Mouse (Mus musculus) liver (tissue): Measurements from ENCODE around the gene Snx9.

Experiments used
- DNase-seq: peaks from one replicate; pipeline ENCODE4 v3.0.0-alpha.2; 2020; ENCODE audit warnings: mixed read lengths

Snx9 gene

DNA sequence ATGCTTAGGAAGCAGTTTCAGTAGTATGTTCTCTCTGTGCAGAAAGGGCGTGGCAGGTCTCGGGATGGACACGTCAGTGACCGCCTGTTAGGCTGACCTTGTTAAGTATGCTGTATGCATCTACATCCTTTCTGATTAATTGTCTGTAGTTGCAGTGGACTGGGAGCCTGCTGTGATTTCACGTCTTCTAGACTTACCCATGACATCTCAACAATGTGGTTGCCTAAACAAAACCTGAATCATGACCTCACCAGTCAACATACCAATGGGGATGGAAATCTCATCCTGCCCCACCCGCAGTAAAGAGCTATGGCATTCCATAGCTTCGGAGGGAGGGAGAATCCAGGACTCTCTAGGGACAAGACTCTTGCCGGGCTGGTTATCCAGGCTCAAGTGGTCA, 5.0 kb downstream of the Snx9 start:
- DNase-seq, result no peak

DNA sequence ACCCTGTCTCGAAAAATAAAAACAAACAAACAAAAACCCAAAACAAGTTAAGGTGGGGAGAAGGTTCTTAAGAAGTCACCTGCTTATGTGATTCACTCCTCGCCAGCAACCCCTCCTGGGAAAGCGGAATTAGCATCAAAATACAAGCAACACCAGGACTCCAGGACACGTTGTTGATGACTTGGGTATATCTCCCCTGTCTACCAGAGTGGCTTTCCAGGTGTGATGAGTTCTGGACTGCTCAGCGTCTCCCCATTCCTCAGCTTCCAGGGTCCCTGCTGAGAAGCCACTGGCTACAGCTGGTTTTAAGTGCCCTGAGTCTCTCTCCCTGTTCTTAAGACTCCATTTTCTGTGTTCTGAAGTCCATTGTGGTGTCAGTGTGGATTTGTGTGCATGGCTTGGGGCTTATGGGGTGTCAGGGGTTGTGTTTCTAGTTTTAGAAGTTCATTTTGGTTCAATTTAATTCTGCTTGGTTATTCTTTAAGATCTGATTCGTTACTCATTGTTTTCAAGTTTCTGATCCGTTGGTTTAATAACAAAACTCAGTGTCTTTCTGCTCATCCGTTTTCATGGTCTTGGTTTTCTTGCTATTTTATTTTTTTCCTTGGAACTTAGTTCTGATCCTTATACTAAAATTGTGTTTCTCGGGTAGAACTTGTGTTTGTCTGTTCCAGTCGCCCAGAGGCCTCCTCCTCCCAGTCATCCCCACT, 7.7 kb downstream of the Snx9 start:
- no peak for DNase-seq

DNA sequence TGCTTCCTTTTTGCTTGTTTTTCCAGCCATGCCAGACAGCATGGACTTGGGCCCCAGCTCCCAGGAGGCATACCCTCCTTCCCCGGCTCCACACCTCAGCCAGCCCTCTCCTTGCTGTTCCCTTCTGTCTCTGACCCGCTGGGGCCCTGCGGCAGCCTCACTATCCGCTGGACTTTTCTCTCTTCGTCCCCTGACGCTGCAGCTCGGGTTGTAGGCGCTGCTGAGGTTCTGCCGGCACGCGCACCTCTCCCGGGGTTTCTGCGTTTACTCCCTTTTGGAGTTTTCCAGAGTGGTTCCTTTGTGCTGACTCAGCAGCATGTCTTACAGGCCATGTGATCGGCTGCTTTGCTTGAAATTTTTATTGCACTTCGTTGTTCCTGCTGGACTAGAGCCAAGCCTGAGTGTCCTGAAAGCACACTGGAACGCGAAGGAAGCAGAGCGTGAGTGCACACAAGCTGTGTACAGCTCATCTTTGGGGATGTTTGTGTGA, 8.3 kb downstream of the Snx9 start:
- peak; percentile 46 for DNase-seq

DNA sequence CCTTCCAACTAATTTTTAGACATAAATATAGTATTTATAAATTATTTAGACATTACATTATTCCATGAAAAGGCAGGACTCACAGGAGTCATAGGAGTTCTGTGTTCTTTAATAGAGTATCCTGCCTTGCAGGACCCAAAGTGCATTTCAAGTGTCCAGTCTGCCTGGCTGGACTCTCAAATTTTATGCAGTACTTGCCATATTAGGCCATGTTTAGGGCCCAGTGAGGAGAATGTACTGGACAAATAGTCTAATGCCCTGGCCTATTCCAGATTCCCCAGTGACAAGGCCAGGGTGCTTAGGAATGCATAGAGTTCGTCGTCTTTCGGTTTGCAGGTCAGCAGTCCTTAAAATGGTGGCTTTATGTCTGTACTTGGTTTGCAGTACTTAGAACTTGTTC, 8.9 kb downstream of the Snx9 start:
- DNase-seq, result no peak

DNA sequence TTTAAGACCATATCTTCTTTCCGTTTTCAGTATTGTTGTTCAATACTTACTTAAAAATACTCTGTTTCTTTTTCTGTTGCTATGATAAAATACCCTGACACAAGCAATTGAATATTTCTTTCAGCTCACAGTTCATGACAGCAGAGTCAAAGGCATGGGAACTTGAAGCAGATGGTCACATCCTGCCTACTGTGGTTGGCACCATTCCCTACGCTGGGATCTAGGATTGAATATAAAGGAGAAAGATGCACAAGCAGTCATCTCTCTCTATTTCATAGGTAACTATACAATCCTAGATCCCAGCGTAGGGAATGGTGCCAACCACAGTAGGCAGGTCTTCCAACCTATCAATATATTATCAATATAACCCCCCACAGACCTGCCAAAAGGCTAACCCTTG, 9.3 kb downstream of the Snx9 start:
- DNase-seq, result no peak

DNA sequence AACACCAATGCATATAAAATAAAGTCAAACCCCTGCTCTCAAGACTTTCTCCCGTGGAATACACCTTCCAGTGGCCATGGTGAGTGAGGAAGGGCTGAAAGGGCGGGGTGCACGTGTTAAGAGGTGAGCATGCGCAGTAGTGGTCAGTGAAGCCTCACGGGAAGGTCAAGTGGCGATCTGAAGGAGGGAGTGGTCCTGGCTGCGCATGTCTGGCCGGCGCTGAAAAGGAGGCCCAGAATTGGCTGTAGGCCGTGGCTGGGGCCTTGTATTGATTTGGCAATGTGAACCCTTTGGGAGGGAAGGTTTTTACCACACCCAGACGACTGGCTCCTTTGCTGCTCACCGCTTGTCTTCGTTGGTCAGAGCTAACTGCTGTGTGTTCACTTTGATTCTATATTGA, 12.8 kb downstream of the Snx9 start:
- no peak for DNase-seq

DNA sequence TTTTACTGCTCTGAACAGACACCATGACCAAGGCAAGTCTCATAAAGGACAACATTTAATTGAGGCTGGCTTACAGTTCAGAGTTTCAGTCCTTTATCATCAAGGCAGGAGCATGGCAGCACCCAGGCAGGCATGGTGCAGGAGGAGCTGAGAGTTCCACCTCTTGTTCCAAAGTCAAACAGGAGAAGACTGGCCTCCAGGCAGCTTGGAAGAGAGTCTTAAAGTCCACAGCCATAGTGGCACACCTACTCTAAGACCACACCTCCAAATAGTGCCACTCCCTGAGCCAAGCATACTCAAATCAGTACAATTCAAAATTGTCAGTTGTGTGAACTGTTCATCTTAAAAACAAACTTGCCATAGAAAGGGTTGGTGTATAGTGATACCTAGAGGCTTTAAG, 14.4 kb downstream of the Snx9 start:
- no peak for DNase-seq

DNA sequence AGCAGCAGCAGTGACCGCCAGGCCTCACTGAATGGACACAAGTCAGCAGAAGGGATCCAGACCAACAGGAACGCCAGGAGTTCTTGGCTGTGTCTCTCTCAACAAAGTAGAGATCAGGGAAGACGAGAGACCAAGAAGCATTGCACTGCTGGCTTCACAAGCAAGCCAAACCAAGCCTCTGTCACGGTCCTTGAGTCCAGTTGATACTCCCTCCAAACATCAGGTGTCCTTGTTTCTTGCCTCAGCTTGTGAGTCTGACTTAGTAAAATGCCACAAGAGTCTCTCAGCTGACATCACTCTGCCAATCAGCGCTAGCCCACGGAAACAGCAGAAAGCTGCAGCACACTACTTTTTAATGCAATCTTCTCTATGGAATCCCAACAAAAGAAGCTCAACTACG, 15.3 kb downstream of the Snx9 start:
- no peak for DNase-seq

DNA sequence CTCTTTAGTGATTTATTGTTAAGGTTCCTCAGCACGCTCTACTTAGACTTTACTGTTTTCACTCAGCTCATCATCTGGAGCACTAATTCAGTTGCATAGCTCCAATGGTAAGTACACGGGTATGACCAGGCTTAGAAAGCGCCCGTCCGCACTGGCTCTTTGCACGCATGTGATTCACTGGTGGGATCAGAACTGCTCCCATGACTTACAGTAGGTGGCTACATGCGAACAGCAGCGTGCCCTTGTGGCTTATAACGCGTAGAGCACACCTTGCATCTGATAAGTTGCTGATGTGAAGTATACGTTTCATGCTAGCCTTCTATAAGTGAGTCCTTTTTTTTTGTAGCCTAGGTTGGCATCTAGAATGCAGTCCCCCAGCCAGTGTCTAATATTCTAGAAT, 16.1 kb downstream of the Snx9 start:
- DNase-seq, result no peak

DNA sequence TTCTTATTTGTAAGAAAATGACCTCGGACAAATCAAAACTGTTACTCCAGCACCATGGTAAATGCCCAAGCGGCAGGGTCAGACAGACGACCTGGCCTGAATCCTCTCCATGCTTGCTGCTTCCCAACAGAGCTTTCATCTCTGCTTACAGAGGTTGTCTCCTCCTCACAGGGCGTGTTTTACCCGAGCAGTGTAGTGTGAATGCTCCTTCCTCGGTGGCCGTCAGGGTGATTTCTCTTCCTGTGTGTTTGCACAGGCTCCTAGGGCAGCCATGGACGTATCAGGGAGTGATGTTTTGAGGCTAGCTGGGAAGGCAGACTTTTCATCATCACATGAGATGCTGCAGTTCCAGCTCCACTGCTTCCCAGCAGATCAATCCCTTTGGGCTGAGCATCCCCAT, 17.1 kb downstream of the Snx9 start:
- DNase-seq, result no peak

DNA sequence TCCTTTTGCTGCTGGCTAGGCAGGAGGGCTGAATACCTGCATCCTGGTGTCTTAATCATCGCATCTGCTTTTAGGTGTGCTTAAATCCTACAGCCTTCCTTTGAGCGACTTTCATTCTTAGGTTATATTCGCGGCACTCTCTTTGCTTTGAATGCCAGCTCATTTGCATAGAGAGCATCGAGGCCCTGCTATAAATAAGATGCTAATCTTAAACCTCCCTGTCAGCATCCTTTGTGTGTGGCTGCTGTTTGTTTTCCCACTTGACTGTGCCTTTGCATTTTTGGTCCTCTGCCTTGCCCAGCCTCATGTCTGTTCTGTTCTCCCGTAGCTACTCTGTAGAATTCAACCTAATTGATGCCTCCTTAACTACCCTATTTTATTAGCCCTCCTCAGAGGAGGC, 21.2 kb downstream of the Snx9 start:
- DNase-seq, result no peak

DNA sequence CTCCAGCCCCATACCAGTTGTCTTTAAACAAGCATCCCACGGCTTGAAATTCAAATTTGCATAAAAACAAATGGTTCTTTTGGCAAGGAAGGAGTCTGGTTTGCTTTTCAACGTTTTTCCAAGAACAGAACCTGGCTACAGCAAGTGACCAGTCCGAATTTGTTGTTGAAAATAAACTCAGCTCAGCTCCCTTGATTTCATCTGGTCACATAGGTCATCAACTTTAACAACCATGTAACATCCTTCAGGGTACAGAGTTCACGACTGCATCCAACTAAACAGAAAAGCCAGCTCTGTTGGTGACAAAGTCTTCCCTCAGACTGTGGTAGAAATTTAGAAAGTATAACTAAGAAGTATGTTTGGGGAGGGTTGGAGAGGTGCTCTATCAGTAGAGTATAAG, 21.7 kb downstream of the Snx9 start:
- no peak for DNase-seq

DNA sequence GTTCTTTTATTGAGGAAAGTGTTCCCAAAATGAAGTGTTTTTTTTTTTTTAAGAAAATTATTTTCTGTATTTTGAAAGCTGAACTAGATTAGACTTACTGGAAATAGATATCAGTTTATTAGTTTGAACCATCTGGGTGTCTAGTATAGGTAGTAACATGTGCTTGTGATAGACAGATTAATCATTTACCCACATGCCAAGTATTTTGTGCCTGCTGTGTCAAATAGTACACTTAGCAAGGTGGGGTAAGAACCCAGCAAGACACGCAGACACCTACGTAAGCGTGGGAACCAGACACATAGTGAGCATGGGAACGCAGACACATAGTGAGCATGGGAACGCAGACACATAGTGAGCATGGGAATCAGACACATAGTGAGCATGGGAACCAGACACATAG, 22.6 kb downstream of the Snx9 start:
- DNase-seq, result no peak

DNA sequence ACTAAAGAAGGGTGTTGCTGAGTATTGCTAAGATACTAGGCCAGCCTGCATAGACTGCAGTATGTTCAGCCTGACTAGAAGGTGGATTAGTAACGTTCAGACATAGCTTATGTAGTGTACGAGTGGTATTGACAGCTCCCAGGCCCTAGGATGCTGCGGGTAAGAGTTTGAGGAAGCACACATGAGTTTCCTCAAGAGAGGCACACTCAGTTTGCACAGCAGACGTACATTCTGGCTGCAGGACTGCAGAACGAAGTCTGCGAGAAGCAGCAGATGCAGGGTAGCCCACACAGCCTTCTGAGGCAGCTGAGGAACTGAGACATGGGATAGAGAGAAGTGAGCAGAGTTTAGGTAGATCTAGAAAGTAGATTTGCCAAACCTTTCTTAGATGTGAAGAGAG, 26.3 kb downstream of the Snx9 start:
- no peak for DNase-seq

DNA sequence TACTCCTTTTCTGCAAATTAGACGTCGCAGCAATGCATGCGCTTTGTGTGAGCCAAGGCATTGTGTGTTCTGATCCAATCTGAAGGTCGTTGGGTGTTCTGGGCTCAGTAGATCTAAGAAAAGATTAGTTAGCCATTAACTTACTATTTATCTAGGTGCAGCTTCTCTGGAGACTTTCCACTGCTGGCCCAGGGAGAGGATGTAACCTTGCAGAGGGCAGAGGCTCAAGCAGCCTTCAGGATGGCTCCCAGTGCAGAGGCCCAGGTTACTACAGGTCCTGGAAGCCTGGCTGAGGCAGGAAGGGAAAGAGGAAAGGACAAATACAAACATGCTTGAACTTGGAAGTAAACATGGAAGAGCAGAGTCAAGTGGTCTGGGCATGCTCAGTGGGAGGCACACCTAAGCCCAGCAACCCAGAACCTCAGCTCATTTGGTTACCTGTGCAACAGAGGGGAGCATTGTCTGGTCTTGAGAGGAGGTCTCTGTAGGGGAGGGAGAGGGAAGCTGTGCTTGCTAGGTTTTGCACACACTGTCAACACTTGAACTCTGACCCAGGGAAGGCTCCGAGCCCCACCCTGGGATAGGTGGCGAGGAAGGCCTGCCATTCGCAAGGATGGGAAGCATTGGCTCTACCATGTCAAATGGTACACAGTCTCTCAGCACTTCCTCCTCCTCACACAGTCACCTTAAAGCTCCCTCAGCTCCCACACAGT, 27.3 kb downstream of the Snx9 start:
- DNase-seq, result no peak

DNA sequence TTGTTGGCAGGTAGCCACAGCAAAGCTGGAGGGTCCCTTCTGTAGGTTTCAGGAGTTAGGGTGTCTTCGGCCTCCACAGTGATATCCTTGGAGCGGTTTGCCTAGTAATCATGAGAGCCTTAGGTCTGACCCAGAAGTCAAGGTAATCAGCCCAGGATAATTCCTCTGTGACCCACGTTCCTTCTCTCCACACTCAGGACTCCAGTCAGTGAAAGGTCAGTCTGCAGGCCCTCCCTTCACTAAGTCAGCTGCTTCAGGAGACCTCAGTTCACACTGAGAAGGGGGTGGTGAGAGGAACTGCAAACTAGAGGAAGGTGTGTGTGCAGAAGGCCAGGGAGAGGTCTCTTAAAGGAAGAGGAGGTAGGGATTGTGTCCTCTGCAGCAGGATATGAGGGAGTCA, 28.3 kb downstream of the Snx9 start:
- no peak for DNase-seq

DNA sequence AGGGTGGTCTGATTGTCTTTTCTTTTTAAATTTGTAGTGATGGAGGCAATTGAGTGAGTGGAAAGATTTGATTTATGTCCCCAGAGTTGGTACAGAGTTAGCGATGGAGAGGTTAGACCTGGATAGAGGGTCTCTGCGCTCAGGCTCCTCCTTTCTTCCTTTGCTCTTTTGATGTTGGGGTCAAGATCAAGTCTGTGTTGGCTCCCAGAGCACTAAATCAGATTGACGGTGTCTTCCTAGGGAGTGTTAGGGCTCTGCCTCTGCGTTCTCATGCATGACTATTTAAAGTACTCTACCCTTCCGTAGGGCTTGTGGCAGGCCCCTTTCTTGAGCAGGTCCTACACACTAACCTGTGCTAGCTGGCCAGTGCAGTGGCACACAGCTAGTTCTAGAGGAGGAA, 28.9 kb downstream of the Snx9 start:
- DNase-seq, result no peak

DNA sequence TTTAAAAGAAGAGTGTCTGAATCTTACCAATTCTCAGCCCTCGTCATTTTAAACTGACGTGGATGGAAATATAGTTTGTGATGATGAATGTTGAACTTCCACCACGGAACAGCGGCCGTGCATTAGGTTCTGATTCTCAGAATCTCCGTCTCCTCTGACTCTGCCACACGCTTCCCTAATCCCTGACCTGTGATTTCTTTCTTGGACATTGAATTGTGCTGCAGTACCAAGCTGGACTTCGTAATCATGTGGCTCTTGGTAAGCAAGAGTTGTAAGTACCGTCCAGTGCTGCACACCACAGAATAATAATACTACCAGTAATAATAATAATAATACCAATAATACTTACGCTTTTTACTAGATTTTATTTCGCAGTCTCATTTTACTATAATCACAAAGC, 29.6 kb downstream of the Snx9 start:
- no peak for DNase-seq

DNA sequence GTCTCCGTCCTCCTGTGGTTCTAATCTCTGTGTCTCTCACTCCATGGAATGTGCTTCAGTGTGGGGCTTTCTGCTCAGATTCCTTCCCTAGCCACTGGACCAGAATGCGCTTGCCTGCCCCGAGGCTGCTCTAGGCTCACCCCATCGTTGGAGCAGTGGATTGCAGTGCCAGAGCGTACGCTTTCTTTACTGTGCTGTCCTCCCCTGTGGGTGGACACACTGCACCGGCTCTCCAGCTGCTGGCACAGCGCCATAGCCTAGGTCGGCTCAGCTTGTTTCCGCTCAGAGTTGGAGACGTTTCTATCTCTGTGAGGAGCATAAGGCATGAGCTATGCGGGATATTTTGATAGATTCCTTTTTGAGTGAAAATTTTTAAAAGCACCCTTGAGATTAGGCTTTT, 31.4 kb downstream of the Snx9 start:
- peak; percentile 55 for DNase-seq

DNA sequence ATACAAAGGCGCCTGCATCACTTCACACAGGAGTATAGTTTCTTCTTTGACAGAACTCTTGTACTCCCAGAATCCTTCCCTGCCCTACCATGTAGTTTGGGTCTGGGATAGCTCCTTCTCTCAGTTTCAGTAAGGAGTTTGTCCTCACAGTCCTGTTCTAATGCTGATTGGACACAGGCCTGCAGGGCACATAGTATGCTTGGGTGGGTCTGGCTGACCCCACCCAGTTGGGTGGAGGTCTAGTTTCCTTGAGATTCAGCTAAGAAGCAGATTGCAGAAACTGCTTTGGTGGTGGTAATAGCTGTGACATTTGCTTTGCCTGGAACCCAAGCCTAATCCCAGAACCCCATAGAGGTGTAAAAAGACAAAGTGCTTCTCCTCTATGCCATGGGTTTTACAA, 33.4 kb downstream of the Snx9 start:
- DNase-seq, result no peak

DNA sequence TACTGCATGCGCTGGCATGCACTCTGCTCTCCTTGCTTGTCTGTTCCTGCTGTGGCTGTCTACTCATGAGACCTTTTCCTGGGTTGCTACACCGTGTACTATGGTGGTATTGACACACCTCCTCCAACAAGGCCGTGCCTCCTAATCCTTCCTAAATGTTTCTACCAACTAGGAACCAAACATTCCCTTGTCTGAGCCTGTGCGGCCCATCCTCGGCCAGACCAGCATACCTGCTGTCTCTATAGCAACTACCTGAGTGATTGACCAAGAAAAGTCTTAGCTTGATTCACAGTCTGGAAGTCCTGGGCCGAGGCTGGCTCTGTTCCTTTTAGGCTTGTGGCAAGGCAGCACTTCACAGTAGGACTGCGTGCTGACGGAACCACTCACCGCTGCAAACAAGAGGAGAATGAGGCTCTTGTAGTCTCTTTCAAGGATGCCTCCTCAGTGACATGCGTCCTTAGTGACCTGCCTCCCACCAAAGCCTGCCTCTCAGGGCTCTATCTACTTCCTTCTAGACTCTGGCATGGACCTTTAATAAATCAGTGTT, 36.6 kb downstream of the Snx9 start:
- no peak for DNase-seq

DNA sequence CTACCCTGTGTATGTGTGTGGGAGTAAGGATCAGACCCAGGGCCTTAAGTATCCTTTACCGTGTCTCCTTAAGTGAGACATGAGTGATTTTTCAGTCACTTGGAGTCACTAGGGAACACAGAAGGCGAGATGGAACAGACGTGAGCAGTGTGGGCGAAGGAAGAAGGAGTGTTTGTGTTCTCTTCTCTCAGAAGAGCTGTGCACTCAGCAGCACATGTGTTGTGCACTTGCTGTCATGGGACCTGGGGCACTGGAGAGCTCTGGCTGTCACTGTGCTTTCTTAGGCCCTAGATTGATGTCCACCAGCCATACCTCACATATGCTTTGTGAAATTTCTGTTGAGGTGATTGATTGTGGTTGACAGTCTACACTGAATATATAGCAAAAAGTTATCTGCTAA, 37.7 kb downstream of the Snx9 start:
- no peak for DNase-seq

DNA sequence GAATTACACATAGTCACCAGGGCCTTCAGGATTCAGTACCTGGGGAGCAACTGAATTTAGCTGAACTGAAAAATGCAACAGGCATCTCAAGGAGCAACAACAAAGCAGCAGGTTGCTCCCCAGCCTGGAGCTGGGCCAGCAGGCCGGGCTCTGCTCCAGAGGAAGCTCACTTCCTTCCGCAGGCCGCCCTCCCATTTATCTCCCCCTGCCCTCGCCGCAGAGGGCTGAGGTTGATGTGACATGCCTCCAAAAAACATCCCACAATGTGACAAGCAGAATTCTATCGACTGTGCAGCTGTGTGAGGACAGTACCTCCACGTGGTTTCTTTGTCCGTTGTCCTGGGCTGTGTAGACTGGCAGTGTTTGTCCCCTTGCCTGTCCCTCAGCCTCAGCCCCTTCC, 44.3 kb downstream of the Snx9 start:
- peak; percentile 56 for DNase-seq

DNA sequence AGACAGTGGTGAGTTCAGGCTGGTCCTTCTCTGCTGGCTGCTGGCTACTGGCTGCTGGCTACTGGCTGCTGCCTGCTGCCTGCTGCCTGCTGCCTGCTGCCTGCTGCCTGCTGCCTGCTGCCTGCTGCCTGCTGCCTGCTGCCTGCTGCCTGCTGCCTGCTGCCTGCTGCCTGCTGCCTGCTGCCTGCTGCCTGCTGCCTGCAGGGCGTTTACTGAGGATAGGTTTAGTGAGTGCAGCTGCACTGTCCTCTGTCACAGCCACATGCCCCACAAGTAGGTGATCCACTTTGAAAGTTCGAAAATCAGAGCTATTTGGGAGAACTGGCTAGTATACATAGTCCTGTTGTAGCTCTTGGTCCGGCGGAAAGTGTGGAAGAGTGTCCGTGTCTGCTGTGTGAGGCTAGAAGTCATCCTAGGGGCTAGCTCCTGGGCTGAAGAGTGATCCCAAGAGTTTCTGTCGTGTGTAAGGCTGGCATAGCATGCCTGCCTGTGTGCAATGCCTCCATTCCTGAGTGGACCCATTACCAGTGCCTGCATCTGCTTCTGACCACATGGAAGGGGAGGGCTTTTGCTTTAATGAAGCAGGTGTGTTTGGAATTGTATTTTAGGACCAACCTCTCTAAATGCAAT, 45.2 kb downstream of the Snx9 start:
- no peak for DNase-seq
